Mouse (Mus musculus): ENCODE measurements at regions not wholly inside any gene's neighbourhood (a gene's known extent, or its start where the extent isn't known, plus 50 kb on each side); places are given as distances from the start of the nearest gene placed in this dataset.

- no peak for DNase-seq (ENCODE audit: low read depth, low spot score)
- in situ Hi-C loops (cut with MboI; ENCODE audit: low sequenced_read_pairs in 2 of 2, unreplicated experiment in 2 of 2): no loop called here
- no peak overlapping the region for H3K9ac ChIP-seq (ENCODE audit: insufficient read depth, low read depth, low read length, poor library complexity, severe bottlenecking)
- no peaks in the 10 kb centered on the region for H3K9me3 ChIP-seq (ENCODE audit: control insufficient read depth, insufficient read depth, low read depth, low read length)
- no peak for TF ChIP-seq ZNF384 (IDR thresholded peaks at IDR 0.05; ENCODE audit: low read depth, low read length)
- TF ChIP-seq CHD2 (IDR thresholded peaks at IDR 0.05; ENCODE audit: low read depth, low read length): no peak
- no peak for TF ChIP-seq HCFC1 (IDR thresholded peaks at IDR 0.05; ENCODE audit: borderline replicate concordance, insufficient read depth, low read length)
- no peak for TF ChIP-seq ZC3H11A (IDR thresholded peaks at IDR 0.05; ENCODE audit: borderline replicate concordance, low read depth, low read length)
- no peak for TF ChIP-seq MAFK (IDR thresholded peaks at IDR 0.05; ENCODE audit: insufficient read depth, low read depth, low read length)
- H3K36me3 ChIP-seq (ENCODE audit: control insufficient read depth, insufficient read depth, low read length, poor library complexity, severe bottlenecking): no peaks in the 10 kb centered on the region
- no peak overlapping the region for H3K4me3 ChIP-seq (ENCODE audit: insufficient read depth in 1 of 2, low read depth in 1 of 2, low read length in 2 of 2, poor library complexity in 1 of 2, severe bottlenecking in 1 of 2)
- no peak overlapping the region for H3K27ac ChIP-seq (ENCODE audit: insufficient read depth, low read depth, low read length, poor library complexity, severe bottlenecking)
- H3K4me1 ChIP-seq (ENCODE audit: control insufficient read depth in 2 of 2, insufficient read depth in 2 of 2, low read length in 2 of 2, poor library complexity in 1 of 2): no peaks in the 10 kb centered on the region
Observed at GRCm38 (mm10) chr16:92906873-92907272, 80.9 kb upstream of the Runx1 start.

- TF ChIP-seq CHD2 (IDR thresholded peaks at IDR 0.05; ENCODE audit: low read depth, low read length) (no peak), ZC3H11A (IDR thresholded peaks at IDR 0.05; ENCODE audit: borderline replicate concordance, low read depth, low read length) (no peak), HCFC1 (IDR thresholded peaks at IDR 0.05; ENCODE audit: borderline replicate concordance, insufficient read depth, low read length) (no peak), MAFK (IDR thresholded peaks at IDR 0.05; ENCODE audit: insufficient read depth, low read depth, low read length) (no peak), ZNF384 (IDR thresholded peaks at IDR 0.05; ENCODE audit: low read depth, low read length) (no peak)
- in situ Hi-C loops (cut with MboI; ENCODE audit: low sequenced_read_pairs in 2 of 2, unreplicated experiment in 2 of 2): no loop called here
- Histone ChIP-seq H3K4me1 (ENCODE audit: control insufficient read depth in 2 of 2, insufficient read depth in 2 of 2, low read length in 2 of 2, poor library complexity in 1 of 2) (no peaks in the 10 kb centered on the region), H3K36me3 (ENCODE audit: control insufficient read depth, insufficient read depth, low read length, poor library complexity, severe bottlenecking) (no peaks in the 10 kb centered on the region), H3K4me3 (ENCODE audit: insufficient read depth in 1 of 2, low read depth in 1 of 2, low read length in 2 of 2, poor library complexity in 1 of 2, severe bottlenecking in 1 of 2) (no peak overlapping the region), H3K27ac (ENCODE audit: insufficient read depth, low read depth, low read length, poor library complexity, severe bottlenecking) (no peak overlapping the region), H3K9me3 (ENCODE audit: control insufficient read depth, insufficient read depth, low read depth, low read length) (no peaks in the 10 kb centered on the region), H3K9ac (ENCODE audit: insufficient read depth, low read depth, low read length, poor library complexity, severe bottlenecking) (no peak overlapping the region)
- no peak for DNase-seq (ENCODE audit: low read depth, low spot score)
Observed at GRCm38 (mm10) chr16:92905626-92906025, 79.7 kb upstream of the Runx1 start.

- no peak for TF ChIP-seq HCFC1 (IDR thresholded peaks at IDR 0.05; ENCODE audit: borderline replicate concordance, insufficient read depth, low read length)
- no peak for TF ChIP-seq CHD2 (IDR thresholded peaks at IDR 0.05; ENCODE audit: low read depth, low read length)
- TF ChIP-seq MAFK (IDR thresholded peaks at IDR 0.05; ENCODE audit: insufficient read depth, low read depth, low read length): no peak
- no peak for TF ChIP-seq ZNF384 (IDR thresholded peaks at IDR 0.05; ENCODE audit: low read depth, low read length)
- no peak for TF ChIP-seq ZC3H11A (IDR thresholded peaks at IDR 0.05; ENCODE audit: borderline replicate concordance, low read depth, low read length)
- no peak for DNase-seq (ENCODE audit: low read depth, low spot score)
- Histone ChIP-seq H3K36me3 (ENCODE audit: control insufficient read depth, insufficient read depth, low read length, poor library complexity, severe bottlenecking) (no peaks in the 10 kb centered on the region), H3K4me3 (ENCODE audit: insufficient read depth in 1 of 2, low read depth in 1 of 2, low read length in 2 of 2, poor library complexity in 1 of 2, severe bottlenecking in 1 of 2) (no peak overlapping the region), H3K4me1 (ENCODE audit: control insufficient read depth in 2 of 2, insufficient read depth in 2 of 2, low read length in 2 of 2, poor library complexity in 1 of 2) (no peaks in the 10 kb centered on the region), H3K9ac (ENCODE audit: insufficient read depth, low read depth, low read length, poor library complexity, severe bottlenecking) (no peak overlapping the region), H3K9me3 (ENCODE audit: control insufficient read depth, insufficient read depth, low read depth, low read length) (no peaks in the 10 kb centered on the region), H3K27ac (ENCODE audit: insufficient read depth, low read depth, low read length, poor library complexity, severe bottlenecking) (no peak overlapping the region)
- in situ Hi-C loops (cut with MboI; ENCODE audit: low sequenced_read_pairs in 2 of 2, unreplicated experiment in 2 of 2): no loop called here
Observed at GRCm38 (mm10) chr16:92903892-92904473, 78.0 kb upstream of the Runx1 start.

- DNase-seq (ENCODE audit: low read depth, low spot score): no peak
- TF ChIP-seq CHD2 (IDR thresholded peaks at IDR 0.05; ENCODE audit: low read depth, low read length) (no peak), ZNF384 (IDR thresholded peaks at IDR 0.05; ENCODE audit: low read depth, low read length) (no peak)
- in situ Hi-C loops (cut with MboI; ENCODE audit: low sequenced_read_pairs in 2 of 2, unreplicated experiment in 2 of 2): no loop called here
Observed at GRCm38 (mm10) chr16:92903486-92903885, 77.5 kb upstream of the Runx1 start.

GRCm38 (mm10) chr16:92899704-92900103 lies 73.8 kb upstream of the Runx1 start:
- H3K9ac ChIP-seq (ENCODE audit: insufficient read depth, low read depth, low read length, poor library complexity, severe bottlenecking): no peak overlapping the region
- in situ Hi-C loops (cut with MboI; ENCODE audit: low sequenced_read_pairs in 2 of 2, unreplicated experiment in 2 of 2): no loop called here
- TF ChIP-seq MAFK (IDR thresholded peaks at IDR 0.05; ENCODE audit: insufficient read depth, low read depth, low read length): no peak
- TF ChIP-seq ZC3H11A (IDR thresholded peaks at IDR 0.05; ENCODE audit: borderline replicate concordance, low read depth, low read length): no peak
- no peak for TF ChIP-seq HCFC1 (IDR thresholded peaks at IDR 0.05; ENCODE audit: borderline replicate concordance, insufficient read depth, low read length)
- TF ChIP-seq ZNF384 (IDR thresholded peaks at IDR 0.05; ENCODE audit: low read depth, low read length): no peak
- no peak for TF ChIP-seq CHD2 (IDR thresholded peaks at IDR 0.05; ENCODE audit: low read depth, low read length)
- no peaks in the 10 kb centered on the region for H3K9me3 ChIP-seq (ENCODE audit: control insufficient read depth, insufficient read depth, low read depth, low read length)
- no peaks in the 10 kb centered on the region for H3K36me3 ChIP-seq (ENCODE audit: control insufficient read depth, insufficient read depth, low read length, poor library complexity, severe bottlenecking)
- H3K4me3 ChIP-seq (ENCODE audit: insufficient read depth in 1 of 2, low read depth in 1 of 2, low read length in 2 of 2, poor library complexity in 1 of 2, severe bottlenecking in 1 of 2): no peak overlapping the region
- no peak overlapping the region for H3K27ac ChIP-seq (ENCODE audit: insufficient read depth, low read depth, low read length, poor library complexity, severe bottlenecking)
- no peaks in the 10 kb centered on the region for H3K4me1 ChIP-seq (ENCODE audit: control insufficient read depth in 2 of 2, insufficient read depth in 2 of 2, low read length in 2 of 2, poor library complexity in 1 of 2)
- DNase-seq (ENCODE audit: low read depth, low spot score): no peak

More at GRCm38 (mm10) chr16:92903486-92903885, 77.5 kb upstream of the Runx1 start:
- Histone ChIP-seq H3K9ac (ENCODE audit: insufficient read depth, low read depth, low read length, poor library complexity, severe bottlenecking) (no peak overlapping the region), H3K27ac (ENCODE audit: insufficient read depth, low read depth, low read length, poor library complexity, severe bottlenecking) (no peak overlapping the region), H3K4me1 (ENCODE audit: control insufficient read depth in 2 of 2, insufficient read depth in 2 of 2, low read length in 2 of 2, poor library complexity in 1 of 2) (no peaks in the 10 kb centered on the region), H3K4me3 (ENCODE audit: insufficient read depth in 1 of 2, low read depth in 1 of 2, low read length in 2 of 2, poor library complexity in 1 of 2, severe bottlenecking in 1 of 2) (no peak overlapping the region), H3K36me3 (ENCODE audit: control insufficient read depth, insufficient read depth, low read length, poor library complexity, severe bottlenecking) (no peaks in the 10 kb centered on the region), H3K9me3 (ENCODE audit: control insufficient read depth, insufficient read depth, low read depth, low read length) (no peaks in the 10 kb centered on the region)
